Mouse (Mus musculus) liver, postnatal 0 days (tissue): Measurements from ENCODE around the gene Smap2. TPM values are rescaled to one million over a fixed set of nuclear protein-coding genes. Genes with fewer than 3 reads are reported as not detected.

Experiments used
- ATAC-seq: fragments of 200-750 bp; cut with Nextera tagmentation; 2 replicates; pipeline ENCODE4 v1.8.0; 2017; ENCODE audit warnings: mild to moderate bottlenecking, moderate library complexity
- DNase-seq: peaks from one replicate; pipeline ENCODE4 v3.0.0-alpha.2; 2016
- H3K27ac ChIP-seq: fragments of 300-500 bp; sonication (generic); 2 replicates; pipeline ENCODE4 v1.5.1; 2014; ENCODE audit warnings: antibody characterized with exemption, moderate library complexity, mild to moderate bottlenecking, low read depth
- H3K27me3 ChIP-seq: fragments of 300-500 bp; sonication (generic); 2 replicates; pipeline ENCODE4 v1.6.1; 2014; ENCODE audit warnings: low read length, control low read depth, mixed read lengths; ENCODE audit not compliant: insufficient read depth
- H3K36me3 ChIP-seq: fragments of 300-500 bp; sonication (generic); replicated peaks from 2 replicates; pipeline ENCODE4 v1.6.1; 2014; ENCODE audit warnings: mild to moderate bottlenecking, control low read depth, low read length, moderate library complexity, mixed read lengths; ENCODE audit not compliant: insufficient read depth
- H3K4me1 ChIP-seq: fragments of 300-500 bp; sonication (generic); 2 replicates; pipeline ENCODE4 v1.6.1; 2014; ENCODE audit warnings: antibody characterized with exemption, mild to moderate bottlenecking, control low read depth; ENCODE audit not compliant: insufficient read depth
- H3K4me2 ChIP-seq: fragments of 300-500 bp; sonication (generic); 2 replicates; pipeline ENCODE4 v1.6.1; 2014; ENCODE audit warnings: low read depth, mild to moderate bottlenecking, low read length, moderate library complexity, mixed read lengths
- H3K4me3 ChIP-seq: fragments of 300-500 bp; sonication (generic); 2 replicates; pipeline ENCODE4 v1.5.1; 2014; ENCODE audit warnings: low read depth, low read length
- H3K9ac ChIP-seq: fragments of 300-500 bp; sonication (generic); replicated peaks from 2 replicates; pipeline ENCODE4 v1.6.1; 2014; ENCODE audit warnings: mild to moderate bottlenecking, moderate library complexity
- H3K9me3 ChIP-seq: fragments of 300-500 bp; sonication (generic); 2 replicates; pipeline ENCODE4 v1.6.1; 2016; ENCODE audit warnings: mild to moderate bottlenecking, control low read depth, low read length, mixed read lengths
- CTCF ChIP-seq: sonication (generic); IDR thresholded peaks from 2 replicates; pipeline ENCODE4 v1.5.1; 2016; ENCODE audit warnings: antibody characterized with exemption, low read depth
- EP300 ChIP-seq: IDR thresholded peaks from 2 replicates; pipeline ENCODE4 v1.6.1; 2016; ENCODE audit warnings: antibody characterized with exemption, low read depth, mild to moderate bottlenecking
- WGBS: fragments of 180-500 bp; shearing (Covaris S2); extraction: QIAGEN DNeasy Blood & Tissue Kit; methylation state at CpG from one replicate; pipeline ENCODE4 v1.1.7; 2014; ENCODE audit not compliant: insufficient replicate concordance; 5-methylcytosine and 5-hydroxymethylcytosine counted together
- polyA plus RNA-seq: library from polyadenylated mRNA; unstranded; fragments of >200 nt; fragmentation: Nextera tagmentation; extraction: Ambion mirVana; gene quantifications from 2 replicates; pipeline ENCODE4 v1.2.1, GENCODE M21; 2015

The Smap2 gene
- polyA plus RNA-seq, 1 experiment from 2014 or later, result 14.9 TPM

DNA sequence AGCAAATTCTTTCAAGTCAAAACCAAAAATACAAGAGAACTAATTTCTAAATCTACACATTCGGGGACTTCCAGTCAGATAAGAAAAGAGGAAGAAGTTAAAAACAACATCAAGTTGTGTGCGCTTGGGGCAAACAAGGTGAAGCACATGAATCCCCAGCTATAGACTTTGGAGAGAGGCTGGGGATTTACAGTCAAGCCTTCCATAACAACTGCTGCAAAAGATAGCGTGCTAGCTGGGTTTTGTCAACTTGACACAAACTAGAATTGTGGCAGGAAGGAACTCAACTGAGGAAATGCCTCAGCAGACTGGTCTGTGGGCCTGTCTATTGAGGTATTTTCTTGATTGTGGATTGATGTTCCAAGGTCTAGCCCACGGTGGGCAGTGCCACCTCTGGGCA is 12.4 kb downstream of the Smap2 start:
- ATAC-seq, result no peak
- Histone ChIP-seq H3K4me2 (peak overlapping the region; percentile 31; the same call in 1 of the 2 replicates), H3K27ac (peak overlapping the region; percentile 66)

GRCm38 (mm10) chr4:121003611-121004091 is 13.4 kb downstream of the Smap2 start:
- 38% methylated on average over 3 of the region's 3 CpGs for WGBS
- no peak for DNase-seq
- H3K4me2 ChIP-seq, result no peak overlapping the region
- ATAC-seq, result no peak
- H3K4me1 ChIP-seq, result peaks cover 65% of the 10 kb centered on the region
- no peaks in the 10 kb centered on the region for H3K9me3 ChIP-seq
- H3K36me3 ChIP-seq, result 0 out of 2 replicates have a peak, but pooled peaks cover 4% of the 10 kb centered on the region
- no peak overlapping the region for H3K9ac ChIP-seq
- H3K4me3 ChIP-seq, result no peak overlapping the region
- TF ChIP-seq EP300 (no peak), CTCF (no peak)
- H3K27me3 ChIP-seq, result no peaks in the 10 kb centered on the region
- H3K27ac ChIP-seq, result peak overlapping the region; percentile 66; the same call in 1 of the 2 replicates

More for the DNA sequence above, 12.4 kb downstream of the Smap2 start:
- Histone ChIP-seq H3K9me3 (no peaks in the 10 kb centered on the region), H3K4me1 (peaks cover 69% of the 10 kb centered on the region), H3K36me3 (0 out of 2 replicates have a peak, but pooled peaks cover 4% of the 10 kb centered on the region), H3K27me3 (no peaks in the 10 kb centered on the region), H3K9ac (peak overlapping the region; percentile 13; the same call in 1 of the 2 replicates), H3K4me3 (no peak overlapping the region)
- TF ChIP-seq EP300 (no peak), CTCF (no peak)
- WGBS, result 25% methylated on average over 4 of the region's 4 CpGs
- DNase-seq, result no peak

GRCm38 (mm10) chr4:121002400-121003171 is 14.5 kb downstream of the Smap2 start:
- Histone ChIP-seq H3K27ac (peak overlapping the region; percentile 50), H3K27me3 (no peaks in the 10 kb centered on the region), H3K4me1 (peaks cover 66% of the 10 kb centered on the region), H3K9ac (no peak overlapping the region), H3K4me2 (no peak overlapping the region), H3K36me3 (0 out of 2 replicates have a peak, but pooled peaks cover 4% of the 10 kb centered on the region), H3K4me3 (no peak overlapping the region), H3K9me3 (no peaks in the 10 kb centered on the region)
- no peak for TF ChIP-seq EP300
- TF ChIP-seq CTCF, result no peak
- DNase-seq (no peak), ATAC-seq (peak; percentile 66)
- WGBS, result 46% methylated on average over 8 of the region's 8 CpGs

GRCm38 (mm10) chr4:121001659-121002058 is 15.4 kb downstream of the Smap2 start:
- TF ChIP-seq CTCF (no peak), EP300 (no peak)
- WGBS, result 40% methylated on average over 1 of the region's 1 CpGs
- DNase-seq, result no peak
- Histone ChIP-seq H3K9me3 (no peaks in the 10 kb centered on the region), H3K36me3 (0 out of 2 replicates have a peak, but pooled peaks cover 4% of the 10 kb centered on the region), H3K4me1 (peaks cover 59% of the 10 kb centered on the region), H3K4me3 (no peak overlapping the region), H3K4me2 (no peak overlapping the region), H3K27me3 (no peaks in the 10 kb centered on the region), H3K27ac (0 out of 2 replicates have a peak overlapping the region, but pooled peaks have one; percentile 50), H3K9ac (no peak overlapping the region)
- ATAC-seq, result no peak

DNA sequence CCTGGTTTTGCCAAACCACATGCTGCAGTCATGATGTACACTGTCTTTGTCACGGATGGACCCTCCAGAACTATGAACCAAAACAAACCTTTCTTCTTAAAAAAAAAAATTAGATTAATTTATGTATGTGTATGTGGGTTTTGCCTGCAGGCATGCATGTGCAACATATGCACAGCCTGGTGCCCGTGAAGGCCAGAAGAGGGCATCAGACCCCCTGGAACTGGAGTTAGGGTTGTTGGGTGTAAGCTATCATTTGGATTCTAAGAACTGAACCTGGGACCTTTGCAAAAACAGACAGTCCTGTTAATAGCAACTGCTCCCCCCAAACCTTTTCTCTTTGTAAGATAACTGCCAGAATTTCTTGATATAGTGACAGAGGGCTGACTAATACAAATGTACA is 16.0 kb downstream of the Smap2 start:
- ATAC-seq, result no peak
- no peak overlapping the region for H3K4me3 ChIP-seq
- WGBS, result 56% methylated on average over 2 of the region's 2 CpGs

GRCm38 (mm10) chr4:120995911-120996310 is 21.1 kb downstream of the Smap2 start:
- no peak overlapping the region for H3K9ac ChIP-seq
- ATAC-seq, result no peak
- WGBS, result 67% methylated on average over 1 of the region's 1 CpGs
- H3K4me3 ChIP-seq, result no peak overlapping the region
- H3K4me1 ChIP-seq, result peaks cover 26% of the 10 kb centered on the region
- H3K27ac ChIP-seq, result 0 out of 2 replicates have a peak overlapping the region, but pooled peaks have one; percentile 16
- H3K9me3 ChIP-seq, result no peaks in the 10 kb centered on the region
- H3K4me2 ChIP-seq, result no peak overlapping the region
- no peak for TF ChIP-seq EP300
- TF ChIP-seq CTCF, result no peak
- no peaks in the 10 kb centered on the region for H3K36me3 ChIP-seq
- no peak for DNase-seq
- no peaks in the 10 kb centered on the region for H3K27me3 ChIP-seq

More for the DNA sequence above, 16.0 kb downstream of the Smap2 start:
- no peaks in the 10 kb centered on the region for H3K27me3 ChIP-seq
- H3K4me2 ChIP-seq, result no peak overlapping the region
- no peaks in the 10 kb centered on the region for H3K9me3 ChIP-seq
- H3K9ac ChIP-seq, result no peak overlapping the region
- peak; percentile 45 for TF ChIP-seq CTCF
- no peak for TF ChIP-seq EP300
- H3K4me1 ChIP-seq, result peaks cover 55% of the 10 kb centered on the region
- no peak for DNase-seq
- H3K36me3 ChIP-seq, result 0 out of 2 replicates have a peak, but pooled peaks cover 4% of the 10 kb centered on the region
- no peak overlapping the region for H3K27ac ChIP-seq
